Mouse (Mus musculus) spleen, postnatal 14 days (tissue): ENCODE measurements around the gene Elovl2.
"Not testable (repeated sequence)": the region's sequence is repeated elsewhere in the genome, so short reads cannot be mapped to it uniquely, and the experiment has no call there.

Experiments
- DNase-seq, 2 experiments: peaks; one replicate each; pipeline ENCODE4 v3.0.0; 2021 to 2022; ENCODE audit warnings: low spot score in 2 of 2

The Elovl2 gene

GRCm38 (mm10) chr13:41220304-41220834 is at the start of gene Elovl2:
Gene Elovl2, minus strand, starts transcription at chr13:41220405.
- DNase-seq: peak; percentile 23

DNA sequence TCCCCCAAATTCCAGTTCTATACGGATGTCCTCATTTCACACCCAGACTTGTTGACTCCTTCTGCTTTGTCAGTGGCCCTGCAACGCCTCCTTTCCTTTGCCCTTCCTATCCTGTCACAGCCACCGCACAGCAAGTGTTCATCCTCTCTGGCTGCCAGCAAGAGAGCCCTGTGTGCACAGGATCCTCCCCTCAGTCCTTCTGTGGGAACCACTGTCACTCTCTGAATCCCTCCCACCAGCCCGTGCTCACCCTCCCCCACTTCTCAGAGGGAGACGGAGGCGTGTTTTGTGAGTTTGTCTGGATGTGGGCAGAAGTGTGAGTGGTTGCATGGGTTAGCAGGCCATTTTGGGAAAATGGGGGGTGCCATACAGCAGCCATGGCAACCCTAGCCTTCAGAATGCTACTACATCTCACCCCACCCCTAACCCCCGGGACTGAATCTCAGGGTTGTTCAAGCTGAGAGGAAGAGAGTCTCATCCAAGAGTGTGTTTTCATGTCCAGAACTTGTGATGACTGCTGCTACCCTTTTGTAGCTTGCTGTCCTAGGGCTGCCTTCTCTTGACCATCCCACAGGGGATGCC is 47.7 kb upstream of the Elovl2 start:
- DNase-seq: no peak

- no peak for DNase-seq
Measured at GRCm38 (mm10) chr13:41263304-41264006, 43.2 kb upstream of the Elovl2 start.

DNA sequence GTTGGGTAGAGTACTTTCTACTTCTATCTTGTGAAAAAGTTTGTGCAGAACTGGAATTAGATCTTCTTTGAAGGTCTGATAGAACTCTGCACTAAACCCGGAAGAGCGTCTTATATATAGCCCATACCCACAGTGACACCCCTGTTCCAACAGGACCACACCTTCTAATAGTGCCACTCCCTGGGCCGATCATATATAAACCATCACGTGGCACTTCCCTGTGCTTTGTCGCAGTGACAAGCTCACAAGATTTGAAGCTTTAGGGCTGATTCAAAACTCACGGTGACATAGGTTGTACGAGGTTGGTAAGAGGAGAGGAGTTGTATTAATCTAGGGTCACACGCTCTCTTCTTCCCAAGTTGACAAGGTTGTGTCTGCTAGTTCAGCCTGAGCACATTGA is 41.4 kb upstream of the Elovl2 start:
- not testable (repeated sequence) for DNase-seq

DNA sequence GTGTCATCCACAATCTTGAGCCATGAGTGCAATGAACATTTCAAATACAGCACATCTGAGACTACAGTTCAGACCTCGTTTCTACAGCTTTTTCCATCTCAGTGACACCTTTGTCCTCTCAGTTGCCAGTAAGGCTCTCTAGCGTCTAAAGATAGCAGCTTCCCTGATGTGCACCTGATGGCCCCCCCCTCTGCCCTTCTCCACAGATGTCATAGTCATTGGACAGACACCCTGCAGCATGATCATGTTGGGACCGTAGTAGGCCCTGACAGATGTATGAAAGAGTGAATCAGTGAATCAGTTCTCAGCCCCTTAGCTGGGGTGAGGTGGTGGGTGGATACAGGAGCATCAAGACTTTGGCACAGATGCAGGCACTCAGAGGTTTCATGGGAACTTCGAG is 37.6 kb upstream of the Elovl2 start:
- no peak for DNase-seq

DNA sequence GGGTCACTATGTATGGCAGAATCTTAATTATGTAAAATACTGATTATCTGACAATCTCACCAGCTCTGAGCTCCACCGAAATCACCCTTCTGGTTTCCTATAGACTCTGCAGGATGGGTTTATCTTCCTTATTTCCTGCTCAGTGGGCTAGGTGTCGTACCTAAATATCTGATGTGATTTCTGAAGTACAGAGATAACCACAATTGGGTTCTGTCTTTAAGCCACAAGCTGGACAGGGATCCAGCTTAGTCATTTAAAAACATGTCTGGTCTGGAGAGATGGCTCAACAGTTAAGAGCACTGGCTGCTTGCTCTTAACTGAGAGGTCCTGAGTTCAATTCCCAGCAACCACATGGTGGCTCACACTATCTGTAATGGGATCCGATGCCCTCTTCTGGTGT is 36.8 kb upstream of the Elovl2 start:
- no peak for DNase-seq

DNA sequence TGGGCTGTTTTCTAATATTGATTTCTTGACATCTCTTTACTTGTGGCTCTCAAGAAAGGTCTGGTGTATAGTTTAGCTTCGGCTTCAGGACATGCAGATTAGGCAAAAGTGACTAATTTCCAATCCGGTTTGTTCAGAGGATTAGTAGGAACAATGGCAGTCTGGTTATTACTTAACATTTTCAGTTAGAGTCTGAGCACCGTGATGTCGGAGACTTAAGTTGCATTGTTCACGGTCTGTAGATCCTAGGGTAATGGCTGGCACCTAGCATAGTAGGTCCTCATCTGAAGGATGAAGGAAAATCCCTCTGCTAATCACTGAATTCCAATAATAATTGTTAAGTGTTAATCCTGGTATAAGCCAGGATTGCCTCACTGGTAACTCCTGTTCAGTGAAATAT is 35.9 kb upstream of the Elovl2 start:
- no peak for DNase-seq

GRCm38 (mm10) chr13:41252736-41253135 is 32.5 kb upstream of the Elovl2 start:
- no peak for DNase-seq

DNA sequence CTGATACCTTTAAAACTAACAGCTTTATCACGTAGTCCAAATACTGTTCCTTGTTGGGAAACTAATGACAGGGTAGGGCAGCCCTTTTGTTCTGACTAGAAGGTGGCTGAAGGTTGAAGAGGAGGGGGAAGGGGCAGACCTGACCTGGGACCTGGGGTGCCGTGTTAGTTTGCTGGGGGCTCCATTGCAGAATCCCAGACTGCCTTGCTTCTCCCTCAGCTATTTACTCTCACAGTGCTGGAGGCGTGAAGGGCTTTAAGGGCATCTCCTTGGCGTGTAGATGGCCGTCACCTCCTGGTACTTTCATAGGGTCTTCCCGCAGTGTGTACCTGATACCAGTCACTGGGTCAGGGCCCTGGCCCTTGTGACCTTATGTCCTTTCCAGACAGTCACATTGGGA is 31.9 kb upstream of the Elovl2 start:
- no peak for DNase-seq

DNA sequence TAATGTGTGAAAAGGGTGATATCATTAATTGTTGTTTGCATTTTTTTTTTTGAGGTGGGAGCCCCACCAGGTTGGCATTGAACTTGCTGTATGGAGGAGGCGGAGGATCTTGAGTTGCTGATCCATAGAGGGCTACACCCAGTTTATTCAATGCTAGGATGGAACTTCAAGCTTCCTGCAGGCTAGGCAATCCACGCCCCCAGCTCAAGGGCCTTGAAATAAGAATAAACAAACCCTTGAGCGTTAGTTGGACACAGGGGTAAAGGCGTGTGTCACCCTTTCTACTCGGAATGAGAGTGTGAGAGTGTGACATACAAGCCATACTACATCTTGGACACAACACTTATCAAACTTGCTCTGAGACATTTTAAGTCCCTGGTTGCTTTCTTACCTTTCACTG is 31.5 kb upstream of the Elovl2 start:
- no peak for DNase-seq

DNA sequence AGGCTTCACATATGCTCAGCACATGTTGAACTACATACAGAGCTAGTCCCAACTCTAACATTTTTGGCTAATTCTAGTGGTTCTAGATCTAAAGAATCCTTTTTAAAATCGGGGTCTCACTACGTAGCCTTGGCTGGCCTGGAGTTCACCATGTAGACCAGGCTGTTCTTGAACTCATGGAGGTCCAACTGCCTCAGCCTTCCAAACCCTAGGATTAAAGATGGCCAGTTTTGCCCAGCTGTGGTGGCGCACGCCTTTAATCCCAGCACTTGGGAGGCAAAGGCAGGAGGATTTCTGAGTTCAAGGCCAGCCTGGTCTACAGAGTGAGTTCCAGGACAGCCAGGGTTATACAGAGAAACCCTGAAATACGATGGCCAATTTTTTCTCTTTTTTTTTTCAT is 31.0 kb upstream of the Elovl2 start:
- not testable (repeated sequence) for DNase-seq

DNA sequence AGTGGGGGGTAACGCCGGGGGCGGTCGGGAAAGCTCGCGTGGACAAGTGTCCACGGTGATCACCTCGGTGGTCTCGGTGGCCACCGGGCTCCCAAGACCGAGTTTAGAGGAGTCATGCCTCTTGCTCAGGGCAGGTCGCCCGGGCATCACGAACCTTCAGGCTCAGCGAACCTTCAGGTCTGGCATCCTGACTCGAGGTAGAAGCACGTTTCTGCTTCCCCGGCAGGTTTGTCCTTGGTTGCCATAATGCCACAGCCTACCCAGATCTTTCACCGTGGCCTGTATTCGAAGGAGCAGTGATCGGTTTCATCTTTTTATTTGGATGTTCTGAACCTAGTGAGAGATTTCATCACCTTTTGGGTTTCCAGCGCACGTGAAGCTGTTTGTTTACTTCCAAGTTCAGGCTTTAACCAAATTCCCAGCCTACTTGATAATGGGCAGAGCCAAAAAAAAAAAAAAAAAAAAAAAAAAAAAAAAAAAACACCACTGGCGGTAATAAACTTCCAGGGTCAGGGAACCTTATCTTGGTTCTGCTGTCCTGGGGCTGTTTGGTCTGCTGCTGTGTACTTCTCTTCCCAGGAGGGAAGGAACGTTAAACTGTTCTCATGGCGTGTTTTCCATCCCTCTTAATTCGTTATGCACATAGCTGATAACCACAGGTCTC is 30.2 kb upstream of the Elovl2 start:
- DNase-seq: peak in 1 of 2 experiments; percentile 9

GRCm38 (mm10) chr13:41249538-41250317 is 29.5 kb upstream of the Elovl2 start, which contains the start of gene Smim13:
Gene Smim13, plus strand, starts transcription at chr13:41249844.
- peak; percentile 76 to 86 for DNase-seq

GRCm38 (mm10) chr13:41248751-41249520 is 28.7 kb upstream of the Elovl2 start:
- peak in 1 of 2 experiments; percentile 12 for DNase-seq

DNA sequence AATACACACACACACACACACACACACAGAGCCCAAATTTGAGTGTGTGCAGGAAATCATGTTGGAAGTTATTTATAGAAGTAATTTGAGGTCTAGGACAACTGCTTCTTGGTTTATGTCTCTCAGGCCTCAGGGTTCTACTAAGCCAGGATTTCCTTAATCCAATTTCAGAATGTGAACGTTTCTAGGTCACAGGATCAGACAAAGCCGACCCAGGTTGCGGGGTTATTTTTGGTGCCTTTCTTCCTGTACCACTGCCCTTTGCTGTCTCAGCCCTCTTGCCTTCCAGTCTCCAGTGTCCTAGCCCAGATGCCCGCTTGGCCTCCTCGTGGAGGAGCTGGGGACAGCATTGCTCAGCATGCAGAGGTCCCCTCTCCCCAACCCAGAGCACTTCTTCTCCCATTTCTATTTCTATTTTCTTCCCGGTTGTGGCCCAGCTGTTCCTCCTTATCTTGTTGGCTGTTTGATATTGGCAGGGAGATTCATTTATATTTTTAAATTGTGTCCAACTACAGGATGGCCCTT is 24.2 kb upstream of the Elovl2 start:
- no peak for DNase-seq

- DNase-seq: no peak
Measured at GRCm38 (mm10) chr13:41241557-41241956, 21.4 kb upstream of the Elovl2 start.

DNA sequence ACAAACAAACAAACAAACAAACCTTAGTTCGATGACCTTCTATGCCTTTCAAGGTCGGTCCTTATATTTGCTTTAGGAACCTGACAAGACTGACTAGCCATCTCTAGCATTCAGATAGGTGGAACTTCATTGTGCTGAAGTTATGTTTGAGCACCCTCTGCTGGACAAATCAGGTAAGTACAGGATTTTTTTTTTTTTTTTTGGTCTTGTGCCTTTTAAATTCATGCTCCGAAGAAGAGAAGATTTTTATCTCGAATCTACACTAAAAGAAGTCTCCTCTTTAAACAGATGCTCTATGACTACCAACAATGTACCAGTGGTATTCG is 18.6 kb upstream of the Elovl2 start:
- DNase-seq: no peak

- no peak for DNase-seq
Measured at GRCm38 (mm10) chr13:41238035-41238804, 18.0 kb upstream of the Elovl2 start.

- DNase-seq: no peak
Measured at GRCm38 (mm10) chr13:41235845-41236741, 15.9 kb upstream of the Elovl2 start.
